8 mouse cellular contexts compared by ENCODE assay signal in the genomic region with DNA sequence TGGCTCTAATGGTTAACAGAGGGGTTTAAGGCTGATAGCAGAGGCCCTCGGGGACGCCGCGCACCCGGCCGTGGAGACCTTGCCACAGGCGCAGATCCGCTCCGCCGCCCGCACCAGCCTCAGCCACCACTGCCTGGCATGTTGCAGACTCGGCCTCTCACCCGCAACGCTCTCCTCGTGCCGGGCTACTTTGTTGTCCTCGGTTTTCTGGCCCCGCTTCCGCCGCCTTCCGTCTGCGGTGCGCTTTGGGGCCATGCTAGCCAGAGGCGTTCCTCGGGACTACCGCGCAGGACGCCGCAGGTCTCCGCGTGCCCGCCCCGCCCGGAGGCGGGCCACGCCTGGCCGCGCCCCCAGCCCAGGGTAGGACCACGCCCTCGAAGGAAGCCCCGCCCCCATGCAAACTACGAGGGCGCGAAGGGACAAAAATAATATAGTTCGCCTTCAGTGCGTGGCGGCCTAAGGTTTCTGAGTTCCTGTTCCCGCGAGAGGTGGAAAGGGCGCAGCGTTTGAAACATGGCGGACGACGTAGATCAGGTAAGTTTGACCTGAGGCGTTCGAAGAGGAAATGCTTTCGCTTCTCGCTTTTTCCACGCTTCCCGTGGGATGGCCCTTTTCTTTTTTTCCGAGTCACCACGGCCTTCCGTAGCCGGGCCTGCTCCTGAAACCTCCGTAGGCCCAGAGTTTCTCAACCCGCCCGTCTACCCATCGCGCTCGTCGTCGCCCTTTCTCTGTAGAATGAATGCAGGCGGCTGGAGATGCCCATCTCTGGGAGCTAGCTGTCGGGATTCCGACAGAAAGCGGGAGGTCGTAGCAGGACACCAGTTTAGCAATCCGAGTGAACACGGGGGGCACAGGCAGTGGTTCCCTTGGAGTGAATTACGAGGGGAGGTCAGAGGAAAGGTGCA. TPM values are rescaled to one million over a fixed set of nuclear protein-coding genes. Genes with fewer than 3 reads are reported as not detected.
DNase-seq lines count a peak whose midpoint lies in the region; ATAC-seq and TF ChIP-seq lines count a peak whose summit lies in the region.

A gene (minus strand): TSS at position 344 of the 905 bp plus-strand sequence.
A gene (plus strand): TSS at position 384 of the 905 bp plus-strand sequence.

- peak within 1 kb of the TSS; percentile 80 for H3K27ac ChIP-seq in embryonic facial prominence, embryonic 13.5 days
- peak within 1 kb of the TSS; percentile 76 for H3K27ac ChIP-seq in kidney, adult 2 months (ENCODE audit: insufficient read depth, low read depth, low read length)
- peak within 1 kb of the TSS; percentile 73 for H3K27ac ChIP-seq in limb, embryonic 12.5 days
- peak within 1 kb of the TSS; percentile 78 for H3K27ac ChIP-seq in midbrain, embryonic 15.5 days
- H3K27ac ChIP-seq in spleen, adult 2 months (ENCODE audit: insufficient read depth, low read length): peak within 1 kb of the TSS; percentile 75

- H3K4me3 ChIP-seq in embryonic facial prominence, embryonic 13.5 days: peak within 1 kb of the TSS; percentile 87
- peak within 1 kb of the TSS; percentile 77 for H3K4me3 ChIP-seq in kidney, adult 2 months (ENCODE audit: insufficient read depth, low read depth, low read length)
- H3K4me3 ChIP-seq in limb, embryonic 12.5 days (replicated peaks): peak within 1 kb of the TSS; percentile 83
- peak within 1 kb of the TSS; percentile 79 for H3K4me3 ChIP-seq in midbrain, embryonic 15.5 days
- peak within 1 kb of the TSS; percentile 93 for H3K4me3 ChIP-seq in spleen, adult 2 months (ENCODE audit: extremely low read depth, insufficient read depth, insufficient read length)

- no peaks in the 10 kb centered on the region for H3K27me3 ChIP-seq in embryonic facial prominence, embryonic 13.5 days
- no peaks in the 10 kb centered on the region for H3K27me3 ChIP-seq in kidney, adult 2 months (replicated peaks; ENCODE audit: control insufficient read depth, insufficient read depth, low read length)
- H3K27me3 ChIP-seq in limb, embryonic 12.5 days: no peaks in the 10 kb centered on the region
- H3K27me3 ChIP-seq in midbrain, embryonic 15.5 days (replicated peaks): no peaks in the 10 kb centered on the region
- no peaks in the 10 kb centered on the region for H3K27me3 ChIP-seq in spleen, adult 2 months (ENCODE audit: control insufficient read depth, insufficient read depth, low read length)

- H3K4me2 ChIP-seq in embryonic facial prominence, embryonic 13.5 days: peak within 1 kb of the TSS; percentile 82
- H3K4me2 ChIP-seq in limb, embryonic 12.5 days: peak within 1 kb of the TSS; percentile 83
- H3K4me2 ChIP-seq in midbrain, embryonic 15.5 days: peak within 1 kb of the TSS; percentile 91

- peak within 1 kb of the TSS; percentile 95 for H3K9ac ChIP-seq in embryonic facial prominence, embryonic 13.5 days
- H3K9ac ChIP-seq in limb, embryonic 12.5 days (replicated peaks): peak within 1 kb of the TSS; percentile 88
- peak within 1 kb of the TSS; percentile 76 for H3K9ac ChIP-seq in midbrain, embryonic 15.5 days

- no peaks in the 10 kb centered on the region for H3K9me3 ChIP-seq in embryonic facial prominence, embryonic 13.5 days
- no peaks in the 10 kb centered on the region for H3K9me3 ChIP-seq in limb, embryonic 12.5 days
- H3K9me3 ChIP-seq in midbrain, embryonic 15.5 days: no peaks in the 10 kb centered on the region

- TF ChIP-seq CTCF in kidney, adult 2 months (conservative IDR thresholded peaks at IDR 0.05; ENCODE audit: insufficient read depth, insufficient read length, low read depth, low read length): no peak
- TF ChIP-seq CTCF in spleen, adult 2 months (IDR thresholded peaks at IDR 0.05; ENCODE audit: extremely low read depth, insufficient read depth, insufficient read length, insufficient replicate concordance): no peak

- WGBS in embryonic facial prominence, embryonic 13.5 days: under 1% methylated on average over 80 of the region's 80 CpGs
- WGBS in kidney, adult 2 months: under 1% methylated on average over 80 of the region's 80 CpGs
- WGBS in limb, embryonic 12.5 days: under 1% methylated on average over 80 of the region's 80 CpGs
- WGBS in midbrain, embryonic 15.5 days: under 1% methylated on average over 80 of the region's 80 CpGs
- WGBS in spleen, adult 2 months: under 1% methylated on average over 80 of the region's 80 CpGs

- peak; percentile 97 for DNase-seq in 3134 (ENCODE audit: extremely low read depth, insufficient read length, low spot score)
- DNase-seq in adrenal gland, postnatal 36 days: peak; percentile 96 to 97
- DNase-seq in heart, adult 18-20 months: peak; percentile 97 to 100
- DNase-seq in kidney, adult 2 months: peak; percentile 99
- DNase-seq in spleen, adult 2 months (ENCODE audit: low read depth in 1 of 2, low spot score in 2 of 2): peak; percentile 94 to 96

- peaks cover 32% of the 10 kb centered on the region for H3K36me3 ChIP-seq in embryonic facial prominence, embryonic 13.5 days
- no peaks in the 10 kb centered on the region; the same call in 1 of the 2 replicates for H3K36me3 ChIP-seq in kidney, adult 2 months (ENCODE audit: control insufficient read depth, insufficient read depth, low read length)
- H3K36me3 ChIP-seq in limb, embryonic 12.5 days: peaks cover 36% of the 10 kb centered on the region
- H3K36me3 ChIP-seq in midbrain, embryonic 15.5 days (replicated peaks): peaks cover 10% of the 10 kb centered on the region; the same call in 1 of the 2 replicates
- peaks cover 15% of the 10 kb centered on the region for H3K36me3 ChIP-seq in spleen, adult 2 months (ENCODE audit: control insufficient read depth, insufficient read depth, low read length)

- TF ChIP-seq POLR2A in kidney, adult 2 months (IDR thresholded peaks at IDR 0.05; ENCODE audit: low read depth, low read length): no peak
- no peak; the same call in 1 of the 2 replicates for TF ChIP-seq POLR2A in spleen, adult 2 months (IDR thresholded peaks at IDR 0.05; ENCODE audit: low read depth, low read length)

- ATAC-seq in embryonic facial prominence, embryonic 13.5 days (ENCODE audit: insufficient number of reproducible peaks, insufficient read depth, low FRiP score, low TSS enrichment, low read depth): peak; percentile 98
- ATAC-seq in limb, embryonic 12.5 days (ENCODE audit: insufficient number of reproducible peaks, insufficient read depth, low FRiP score, low TSS enrichment, low read depth): peak; percentile 96
- ATAC-seq in midbrain, embryonic 15.5 days (replicated peaks): peak; percentile 96

- H3K4me1 ChIP-seq in embryonic facial prominence, embryonic 13.5 days: peaks cover 22% of the 10 kb centered on the region
- peaks cover 4% of the 10 kb centered on the region; the same call in 1 of the 2 replicates for H3K4me1 ChIP-seq in kidney, adult 2 months (ENCODE audit: control insufficient read depth, insufficient read depth, low read length)
- peaks cover 19% of the 10 kb centered on the region for H3K4me1 ChIP-seq in limb, embryonic 12.5 days (replicated peaks)
- peaks cover 25% of the 10 kb centered on the region for H3K4me1 ChIP-seq in midbrain, embryonic 15.5 days
- H3K4me1 ChIP-seq in spleen, adult 2 months (ENCODE audit: control insufficient read depth, insufficient read depth, insufficient read length): peaks cover 7% of the 10 kb centered on the region; the same call in 1 of the 2 replicates

RNA-seq across cellular contexts. Expression of the first gene that starts in this region (rescaled TPM):
- 10 to 100 TPM; 13.6 to 18.1 TPM for total RNA-seq in adrenal gland, postnatal 36 days (2021)
- polyA plus RNA-seq in embryonic facial prominence, embryonic 13.5 days (2015; fragmentation: Nextera tagmentation; extraction: Ambion mirVana): 20.9 and 21.0 TPM in 2 replicates
- 10 to 100 TPM; 10.0 TPM for total RNA-seq in heart, adult 18-20 months (2021)
- 16.9 and 17.7 TPM in 2 replicates for polyA plus RNA-seq in kidney, adult 2 months (2012; rRNA removed)
- polyA plus RNA-seq in limb, embryonic 12.5 days (2016; fragmentation: Nextera tagmentation; extraction: Ambion mirVana): 26.3 and 26.4 TPM in 2 replicates
- polyA plus RNA-seq in midbrain, embryonic 15.5 days (2015; fragmentation: Nextera tagmentation; extraction: Ambion mirVana): 20.6 and 21.9 TPM in 2 replicates
- polyA plus RNA-seq in spleen, adult 2 months (2012; rRNA removed): 6.9 and 7.5 TPM in 2 replicates

RNA-seq across cellular contexts. Expression of the second gene that starts in this region (rescaled TPM):
- 10 to 100 TPM; 34.1 to 36.5 TPM for total RNA-seq in adrenal gland, postnatal 36 days (2021)
- polyA plus RNA-seq in embryonic facial prominence, embryonic 13.5 days (2015; fragmentation: Nextera tagmentation; extraction: Ambion mirVana): 281 and 293 TPM in 2 replicates
- total RNA-seq in heart, adult 18-20 months (2021): 10 to 100 TPM; 52.7 to 68.0 TPM
- polyA plus RNA-seq in kidney, adult 2 months (2012; rRNA removed): 23.8 and 25.5 TPM in 2 replicates
- polyA plus RNA-seq in limb, embryonic 12.5 days (2016; fragmentation: Nextera tagmentation; extraction: Ambion mirVana): 344 and 347 TPM in 2 replicates
- 149 and 152 TPM in 2 replicates for polyA plus RNA-seq in midbrain, embryonic 15.5 days (2015; fragmentation: Nextera tagmentation; extraction: Ambion mirVana)
- polyA plus RNA-seq in spleen, adult 2 months (2012; rRNA removed): 10.5 and 11.0 TPM in 2 replicates

Comparison
In these comparisons a context has a peak if more than half of its experiments do, and no peak if none do; other contexts are left out.
1. Peak in every context shown above with its lines: DNase-seq, ATAC-seq, H3K4me3 ChIP-seq and H3K27ac ChIP-seq.